Mouse (Mus musculus) c-Kit-positive CD71-negative TER-119-negative erythroid progenitor cells, embryonic 14.5 days (primary cell): ENCODE data around the gene Sec14l2.

ENCODE experiments used
- DNase-seq: peaks from one replicate; pipeline ENCODE4 v3.0.0-alpha.2; 2013; ENCODE audit warnings: low read depth

Sec14l2 gene

DNA sequence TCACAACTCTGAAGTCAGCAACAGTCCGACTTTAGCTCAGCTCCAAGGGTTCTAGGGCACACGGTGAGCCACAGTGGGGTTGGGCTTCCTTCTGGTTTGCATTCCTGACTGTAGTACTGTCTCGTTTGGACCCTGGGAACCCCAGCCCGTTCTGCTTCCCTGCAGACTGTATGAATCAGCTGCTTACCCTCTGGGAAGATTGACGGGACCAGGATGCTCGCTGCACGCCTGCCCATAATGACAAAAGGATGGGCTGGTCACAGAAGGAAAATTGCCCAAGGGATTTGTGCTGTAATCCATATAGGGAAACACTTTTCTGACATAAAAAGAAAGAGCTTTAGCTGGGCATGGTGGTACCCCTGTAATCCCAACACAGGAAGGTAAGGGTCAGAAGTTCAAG is 24.4 kb downstream of the Sec14l2 start:
- DNase-seq: no peak

DNA sequence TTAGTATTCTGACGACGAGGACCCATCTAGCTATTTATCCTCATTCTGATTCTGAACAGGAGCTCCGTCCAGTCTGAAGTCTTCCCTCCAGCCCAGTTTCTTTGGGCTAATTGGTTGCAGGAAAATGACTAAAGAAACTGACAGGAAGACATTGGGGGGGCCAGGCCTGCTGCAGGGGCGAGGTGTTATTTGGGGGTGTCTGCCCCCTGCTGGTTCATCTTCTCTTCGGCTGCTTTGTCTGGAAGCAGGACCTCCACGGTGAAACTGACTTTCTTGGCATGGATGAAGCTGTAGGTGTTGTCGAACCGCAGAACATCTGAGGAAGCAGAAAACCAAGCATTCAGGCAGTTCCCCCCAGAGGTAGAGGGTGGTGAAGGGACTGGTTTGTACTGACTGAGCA is 25.1 kb downstream of the Sec14l2 start:
- no peak for DNase-seq

DNA sequence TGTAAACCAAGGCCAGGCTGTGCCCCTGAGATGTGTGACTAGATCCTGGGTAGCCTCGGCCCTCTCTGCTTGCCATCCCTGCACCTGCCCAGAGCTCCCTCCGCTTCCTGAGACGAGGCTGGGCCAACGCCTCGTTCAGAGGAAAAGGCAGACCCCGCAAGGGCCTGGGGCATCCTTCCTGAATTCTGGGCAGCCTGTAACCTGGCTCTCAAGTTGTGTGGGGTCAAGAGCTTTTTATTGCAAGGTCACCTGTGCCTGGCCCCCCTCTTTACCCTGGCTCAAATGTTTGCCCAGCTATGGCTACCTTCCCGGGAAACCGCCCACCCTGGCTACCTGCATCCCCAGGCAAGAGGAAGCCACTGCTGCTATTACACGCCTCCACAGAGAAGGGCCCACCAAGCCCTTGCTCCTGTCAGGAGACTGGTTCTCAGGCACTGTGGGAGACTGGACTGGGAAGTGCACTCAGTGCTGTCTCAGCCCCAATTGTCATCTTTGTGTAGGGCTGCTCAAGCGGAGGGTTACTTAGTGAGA is 26.1 kb downstream of the Sec14l2 start:
- DNase-seq: no peak

DNA sequence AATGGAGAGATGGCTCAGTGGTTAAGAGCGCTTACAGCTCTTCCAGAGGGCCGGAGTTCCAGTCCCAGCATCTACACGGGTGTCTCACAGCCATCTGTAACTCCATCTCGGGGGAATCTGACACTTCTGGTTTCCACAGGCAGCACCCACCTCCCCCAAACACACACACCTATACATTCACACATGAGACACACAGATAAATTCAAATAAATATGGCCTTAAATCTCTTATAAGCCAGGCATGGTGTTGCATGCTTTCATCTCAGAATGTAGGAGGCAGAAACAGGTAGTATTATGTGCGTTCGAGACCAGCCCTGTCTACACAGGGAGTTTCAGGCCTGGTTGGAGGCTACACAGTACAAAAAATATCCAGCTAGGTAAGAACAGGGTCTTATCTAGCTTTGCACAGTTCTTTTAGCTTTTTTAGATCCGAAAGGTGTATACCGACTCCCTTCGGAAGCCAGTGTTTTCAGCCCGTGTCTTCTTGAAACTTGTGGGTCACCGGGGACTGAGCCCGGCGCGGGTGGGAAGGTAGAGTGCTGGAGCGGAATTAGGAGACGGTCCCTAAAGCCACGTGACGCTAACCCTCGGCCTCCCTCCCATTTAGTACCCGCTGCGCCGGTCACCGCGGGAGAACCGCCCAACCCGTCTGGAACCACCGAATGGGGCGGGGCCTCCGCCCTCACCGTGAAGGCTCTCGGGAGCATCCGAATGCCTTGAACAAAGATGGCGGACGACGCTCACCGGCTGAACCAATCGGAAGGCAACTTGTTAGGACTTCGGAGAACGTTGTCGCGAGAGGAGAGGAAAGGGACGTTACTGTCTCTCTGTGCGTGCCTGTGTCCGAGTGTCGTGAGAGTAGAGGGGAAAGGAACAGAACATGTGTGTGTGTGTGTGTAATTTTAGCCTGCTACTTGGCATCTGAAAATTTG is 26.9 kb downstream of the Sec14l2 start:
- DNase-seq: peak; percentile 98

DNA sequence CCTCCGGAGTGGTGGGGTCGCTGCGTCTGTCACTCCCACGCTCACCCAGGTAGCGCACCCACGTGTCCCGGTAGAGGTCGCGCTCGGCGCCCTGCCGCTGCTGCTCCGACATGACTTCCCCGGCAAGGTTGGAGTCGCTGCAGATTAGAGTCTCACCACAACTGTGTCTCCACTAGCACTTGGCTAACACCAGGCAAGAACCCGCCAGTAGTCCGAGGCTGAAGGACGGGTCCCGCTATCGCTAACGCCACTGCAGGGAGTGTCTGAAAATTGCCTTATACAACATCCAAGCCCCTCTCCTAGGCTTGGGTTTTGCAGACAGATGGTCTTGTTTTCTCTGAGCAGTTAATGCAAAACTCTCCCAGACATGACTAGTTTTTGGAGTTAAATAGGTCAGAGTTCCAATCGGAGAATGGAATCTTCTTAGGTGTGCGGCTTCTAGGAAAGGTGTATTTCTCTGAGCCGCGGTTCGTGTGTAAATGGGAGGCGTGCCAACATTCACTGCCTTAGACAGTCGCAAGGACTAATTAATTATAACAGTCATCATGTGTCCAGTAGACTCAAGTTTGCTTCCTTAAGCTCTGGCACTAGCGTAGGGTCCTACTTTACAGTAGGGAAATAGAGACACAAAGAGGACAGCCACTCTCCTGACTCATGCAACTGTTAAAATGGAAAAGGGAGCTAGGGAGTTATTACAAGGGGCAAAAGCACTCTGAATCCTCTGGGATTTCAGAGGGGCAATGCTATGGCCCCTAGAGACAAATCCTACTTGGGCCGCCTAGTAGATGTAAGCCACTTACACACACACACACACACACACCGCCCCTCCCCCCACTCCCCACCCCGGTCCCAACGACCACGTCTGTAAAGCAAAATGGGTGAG is 27.8 kb downstream of the Sec14l2 start, which contains the start of gene Mtfp1:
Gene Mtfp1, minus strand, starts transcription at position 275 of the 883 bp plus-strand sequence.
- peak; percentile 41 for DNase-seq

DNA sequence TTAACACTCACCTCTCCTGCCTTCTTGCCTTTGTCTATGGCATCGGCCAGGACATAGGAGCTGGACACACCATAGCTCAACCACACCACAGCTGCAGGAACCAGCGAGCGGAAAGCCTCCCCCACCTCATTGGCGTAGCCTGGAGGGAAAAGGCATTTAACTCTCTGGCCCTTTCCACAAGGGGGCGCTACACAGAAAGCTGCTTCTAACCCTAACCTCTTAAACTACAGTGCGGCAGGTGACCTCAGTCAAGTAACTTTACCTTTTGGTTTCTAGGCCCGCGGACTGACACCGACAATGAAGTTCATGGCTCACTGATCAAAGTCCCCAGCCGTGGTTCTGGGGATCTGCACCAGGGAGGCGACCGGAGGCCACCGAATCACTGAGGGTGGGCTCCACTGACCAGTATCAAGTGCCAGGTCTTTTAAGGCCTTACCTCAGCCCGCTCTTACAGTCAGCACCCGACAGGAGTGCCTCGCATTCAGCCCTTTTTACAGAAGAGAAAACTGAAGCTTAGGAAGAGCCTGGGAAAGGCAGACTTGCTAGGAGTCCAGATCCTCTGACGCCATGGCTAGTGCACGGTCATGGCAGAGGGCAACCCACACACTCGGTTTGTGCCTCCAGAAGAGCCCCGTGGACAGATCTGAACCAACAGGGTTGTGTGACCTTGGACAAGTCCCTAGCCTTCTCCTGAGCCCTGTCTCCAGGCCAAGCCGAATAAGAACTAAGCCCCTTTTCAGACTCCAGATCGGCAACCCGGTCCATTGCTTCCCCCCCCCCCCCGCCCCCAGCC is 28.6 kb downstream of the Sec14l2 start:
- peak; percentile 84 for DNase-seq

DNA sequence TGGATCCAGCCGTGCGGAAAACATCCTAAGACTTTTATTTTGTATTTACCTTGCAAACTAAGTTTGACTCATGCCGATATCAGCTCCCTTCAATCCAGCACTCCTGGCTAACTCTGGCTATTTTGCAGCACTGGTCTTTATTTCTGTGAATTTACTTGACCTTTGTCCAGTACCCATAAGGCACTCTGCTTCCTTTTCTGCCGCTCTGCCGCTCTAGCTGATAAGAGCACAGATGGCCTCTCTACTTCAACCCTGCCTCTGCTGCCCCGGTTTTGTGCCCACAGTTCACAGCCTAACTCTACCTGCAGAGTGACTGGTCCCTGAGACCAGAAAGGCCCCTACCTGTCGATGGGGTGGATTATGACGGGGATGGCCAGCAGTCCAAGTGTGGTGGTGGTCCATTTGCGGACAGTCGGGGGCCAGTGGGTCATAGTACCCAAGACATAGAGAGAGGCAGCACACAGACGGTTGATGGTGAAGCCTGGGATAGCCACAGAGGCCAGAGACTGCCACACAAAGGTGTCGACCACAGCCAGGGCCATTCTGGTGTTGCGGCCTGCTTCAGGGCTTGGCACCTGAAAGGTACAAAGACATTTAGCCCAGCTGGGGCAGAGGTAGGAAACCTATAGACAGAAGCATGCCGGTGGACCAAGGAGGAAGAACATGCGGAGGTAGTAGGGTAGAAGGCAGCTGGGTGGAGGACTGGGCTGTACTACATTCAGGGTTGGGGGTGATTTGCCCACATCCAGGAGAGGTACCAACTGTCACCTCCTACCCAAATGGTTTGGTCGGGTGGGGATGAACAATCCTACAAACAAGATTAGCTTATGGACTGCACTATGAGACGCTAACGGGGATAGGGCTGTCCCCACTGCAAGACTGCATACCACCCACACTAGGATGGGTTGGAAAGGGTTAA is 29.5 kb downstream of the Sec14l2 start:
- no peak for DNase-seq

DNA sequence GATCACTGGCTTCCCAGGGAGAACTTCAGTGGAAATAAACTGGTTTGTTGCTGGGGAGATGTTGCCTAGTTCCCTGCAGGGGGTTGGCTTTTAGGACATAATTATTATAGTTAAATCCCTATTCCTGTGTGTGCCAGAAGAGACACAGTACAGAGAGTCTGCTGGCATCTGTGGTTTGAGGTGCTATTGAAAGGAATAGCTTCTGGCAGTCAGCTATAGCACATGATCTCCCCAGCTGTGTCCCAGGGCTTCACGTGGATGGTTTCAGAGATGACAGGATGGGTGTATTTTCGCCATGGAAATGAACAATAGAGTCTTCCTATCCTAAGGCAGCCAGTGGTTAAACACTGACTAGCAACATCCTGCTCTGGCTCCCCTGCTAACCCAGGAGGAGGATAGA is 35.9 kb downstream of the Sec14l2 start:
- DNase-seq: no peak

DNA sequence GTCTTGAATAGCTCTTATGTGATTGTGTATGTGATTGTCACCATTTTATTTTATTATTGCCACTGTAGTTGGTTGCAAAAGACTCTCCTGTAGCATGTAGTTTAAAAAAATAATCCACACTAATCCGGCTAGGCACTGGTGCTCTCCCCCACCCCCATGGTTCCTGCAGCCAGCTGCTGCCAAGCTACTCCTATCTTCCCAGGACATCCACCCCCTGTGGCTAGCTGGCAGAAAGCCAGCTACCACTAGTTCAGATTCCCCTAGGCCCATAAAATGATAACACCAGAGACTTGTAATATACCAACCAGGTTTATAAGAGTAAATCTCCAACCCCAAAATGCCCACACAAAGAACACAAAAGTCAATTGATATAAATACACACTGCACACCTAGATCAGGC is 37.0 kb downstream of the Sec14l2 start:
- DNase-seq: no peak

DNA sequence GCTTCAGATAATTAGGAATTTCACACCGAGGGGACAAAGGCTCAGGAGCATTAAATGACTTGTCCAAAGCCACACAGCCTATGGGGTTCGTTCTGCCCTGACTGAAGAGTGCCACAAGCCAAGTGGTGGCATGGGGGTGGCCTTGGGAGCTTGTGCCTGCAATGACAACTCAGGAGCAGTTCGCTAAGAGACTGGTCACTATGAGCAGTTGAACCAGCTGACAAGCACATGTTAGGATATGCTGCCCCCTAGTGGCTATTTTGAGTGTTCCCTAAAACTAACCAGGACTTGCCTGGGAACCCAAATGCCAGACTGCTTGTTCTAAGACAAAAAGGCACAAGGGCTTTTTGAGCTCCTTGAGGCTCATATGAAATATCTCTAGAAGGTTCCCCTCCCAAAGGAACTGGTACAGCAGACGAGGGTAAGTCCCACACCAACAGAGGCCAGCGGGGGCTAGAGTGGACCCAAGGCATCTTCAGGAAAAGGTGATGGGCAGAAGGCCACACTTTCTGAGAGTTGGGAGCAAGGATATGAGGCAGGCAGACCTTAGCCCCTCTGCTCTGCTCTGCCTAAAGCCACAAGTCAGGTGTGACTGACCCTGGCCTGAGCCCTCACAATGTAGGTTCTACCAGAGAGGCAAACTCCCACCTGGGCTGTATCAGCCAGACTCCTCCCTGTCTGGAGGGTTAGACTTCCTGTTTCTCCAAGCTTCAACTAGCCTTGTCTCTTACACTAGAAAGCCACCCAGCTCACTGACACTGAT is 39.7 kb downstream of the Sec14l2 start:
- peak; percentile 55 for DNase-seq

DNA sequence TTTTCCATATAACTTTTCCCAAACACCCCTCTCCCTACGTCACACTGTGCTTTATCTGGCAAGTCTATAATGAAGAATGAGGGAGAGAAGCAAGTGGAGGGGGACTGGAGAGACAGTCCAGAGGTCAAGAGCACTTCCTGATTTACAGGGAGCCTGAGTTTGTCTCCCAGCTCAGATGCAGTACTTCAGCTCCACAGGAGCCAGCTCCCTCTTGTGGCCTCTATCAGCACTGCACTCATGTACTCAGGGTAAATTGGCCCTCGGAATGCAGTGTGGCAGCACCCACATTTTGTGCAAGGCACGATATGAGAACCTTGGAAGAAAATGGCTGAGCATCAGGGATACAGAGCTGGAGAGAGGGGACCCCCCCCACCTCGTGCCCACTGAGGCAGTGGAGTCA is 43.0 kb downstream of the Sec14l2 start:
- DNase-seq: peak; percentile 65

DNA sequence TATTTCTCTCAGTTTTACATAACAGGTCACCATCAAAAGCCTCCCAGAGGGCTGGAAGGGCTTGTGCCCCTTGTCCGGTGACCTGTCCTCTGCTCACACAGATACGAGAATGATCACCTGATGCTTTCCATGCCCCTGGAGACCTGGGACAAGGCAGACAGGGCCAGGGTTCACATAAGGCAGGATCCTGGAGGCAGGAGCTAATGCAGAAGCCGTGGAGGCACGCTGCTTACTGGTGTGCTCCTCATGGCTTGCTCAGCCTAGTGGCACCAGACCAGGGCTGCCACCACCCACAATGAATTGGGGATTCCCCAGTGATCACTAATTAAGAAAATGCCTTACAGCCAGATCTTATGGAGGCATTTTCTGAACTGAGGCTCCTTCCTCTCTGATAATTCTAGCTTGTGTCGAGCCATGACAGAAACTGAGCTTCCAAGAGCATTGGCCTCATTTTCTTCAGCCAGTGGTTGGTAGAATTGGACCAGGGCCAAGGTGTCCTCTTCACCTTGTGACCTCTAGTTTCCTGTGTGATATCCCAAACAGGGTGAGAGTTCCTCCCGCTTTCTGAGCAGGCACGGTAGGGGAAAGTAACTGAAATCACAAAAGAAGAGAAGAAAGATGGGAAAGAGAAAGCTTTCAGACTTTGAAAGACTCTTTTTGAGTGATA is 44.8 kb downstream of the Sec14l2 start:
- no peak for DNase-seq

DNA sequence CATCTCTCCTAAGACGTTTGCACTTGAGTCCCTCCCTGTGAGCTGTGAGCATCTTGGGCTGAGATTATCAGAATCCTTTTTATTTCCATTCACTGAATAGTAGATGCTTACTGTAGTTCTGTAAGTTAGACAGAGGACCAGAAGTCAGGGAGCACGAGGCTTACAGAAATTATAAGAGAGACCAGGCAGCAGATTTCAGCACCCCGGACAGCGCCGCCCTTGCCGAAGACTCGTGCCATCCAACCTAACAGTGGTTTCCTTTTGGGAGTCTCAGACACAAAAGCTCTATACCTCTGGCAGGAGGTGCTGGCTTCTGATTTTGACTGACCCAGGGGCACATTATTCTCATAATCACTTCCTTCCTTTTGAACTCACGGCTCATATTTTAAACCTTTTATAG is 46.6 kb downstream of the Sec14l2 start:
- DNase-seq: peak; percentile 64

DNA sequence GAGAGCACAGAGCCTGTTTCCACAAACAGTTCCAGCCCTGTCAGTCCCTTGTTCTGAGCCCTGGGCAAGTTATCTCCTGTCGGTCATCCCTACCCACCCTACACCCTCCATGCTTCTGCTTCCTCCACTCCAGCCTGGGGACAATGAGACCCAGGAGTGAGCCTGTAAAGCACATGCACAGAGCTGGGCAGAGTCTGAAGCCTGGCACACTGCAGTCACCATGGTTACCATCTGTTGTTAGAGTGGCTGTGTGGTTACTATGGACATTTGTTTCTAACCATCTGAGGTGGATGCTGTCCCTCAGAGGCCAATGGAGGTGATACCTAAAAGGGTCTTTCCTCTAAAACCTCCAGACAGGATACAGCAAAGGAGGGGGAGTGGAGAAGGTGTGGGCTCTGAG is 53.6 kb downstream of the Sec14l2 start:
- no peak for DNase-seq

DNA sequence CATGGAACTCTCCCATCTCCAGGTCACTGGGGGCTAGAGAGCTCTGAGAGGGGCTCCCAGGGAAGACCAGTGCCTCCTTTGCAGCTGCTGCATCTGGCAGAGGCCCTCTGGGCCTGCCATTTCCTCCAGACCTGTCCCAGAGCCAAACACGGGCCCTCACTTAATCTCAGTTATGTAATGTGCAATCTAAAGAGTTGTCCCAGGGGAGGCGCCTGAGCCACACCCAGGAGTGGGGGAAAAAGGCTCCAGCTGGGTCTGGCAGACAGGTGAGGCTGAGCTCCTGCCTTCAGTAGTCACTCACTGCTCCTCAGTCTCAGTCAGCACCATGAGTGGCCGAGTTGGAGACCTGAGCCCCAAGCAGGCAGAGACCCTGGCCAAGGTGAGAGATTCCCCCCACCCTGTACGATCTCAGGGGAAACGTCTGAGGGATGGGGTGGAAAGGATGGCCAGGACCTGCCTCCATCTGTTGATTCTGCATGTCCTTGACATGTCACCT is 58.5 kb downstream of the Sec14l2 start, which contains the start of gene Sec14l3:
Gene Sec14l3, plus strand, starts transcription at position 215 of the 496 bp plus-strand sequence.
- DNase-seq: no peak

DNA sequence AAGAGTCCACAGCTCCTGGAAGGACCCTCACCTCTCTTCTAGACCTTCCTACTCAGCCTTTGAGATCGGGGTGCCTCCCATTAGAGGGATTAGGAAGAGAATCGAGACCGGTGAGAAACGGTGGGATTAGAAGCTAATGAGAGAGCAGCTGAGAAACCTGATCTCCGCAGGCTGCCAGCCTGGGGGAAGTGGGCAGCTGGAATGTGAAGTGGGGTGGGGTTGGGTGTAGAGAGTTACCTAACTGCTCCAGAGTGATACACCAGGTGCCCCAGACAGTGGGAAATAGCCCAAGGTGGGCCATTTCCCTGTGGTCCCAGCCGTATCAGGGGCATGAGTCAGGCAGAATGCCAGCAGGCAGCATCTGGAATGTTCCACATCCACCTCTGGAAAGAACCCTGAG is 60.2 kb downstream of the Sec14l2 start:
- no peak for DNase-seq

DNA sequence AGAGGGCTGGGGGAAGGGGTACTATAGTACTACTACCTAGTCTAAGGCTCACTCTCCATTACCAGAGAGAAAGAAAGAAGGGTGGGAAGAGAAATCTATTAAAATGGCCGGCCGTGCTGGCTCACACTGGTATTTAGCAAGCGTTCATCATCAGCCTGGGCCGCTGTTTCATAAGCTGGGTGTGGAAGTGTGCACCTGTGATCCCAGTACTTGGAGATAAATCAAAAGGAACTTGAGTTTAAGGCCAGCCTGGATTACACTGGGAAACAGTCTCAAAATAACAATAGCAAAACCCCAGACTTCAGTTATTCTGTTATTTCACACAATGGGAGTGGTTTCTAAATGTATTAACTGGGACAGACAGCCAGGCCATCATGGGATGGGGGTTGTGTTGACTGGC is 60.7 kb downstream of the Sec14l2 start:
- no peak for DNase-seq

DNA sequence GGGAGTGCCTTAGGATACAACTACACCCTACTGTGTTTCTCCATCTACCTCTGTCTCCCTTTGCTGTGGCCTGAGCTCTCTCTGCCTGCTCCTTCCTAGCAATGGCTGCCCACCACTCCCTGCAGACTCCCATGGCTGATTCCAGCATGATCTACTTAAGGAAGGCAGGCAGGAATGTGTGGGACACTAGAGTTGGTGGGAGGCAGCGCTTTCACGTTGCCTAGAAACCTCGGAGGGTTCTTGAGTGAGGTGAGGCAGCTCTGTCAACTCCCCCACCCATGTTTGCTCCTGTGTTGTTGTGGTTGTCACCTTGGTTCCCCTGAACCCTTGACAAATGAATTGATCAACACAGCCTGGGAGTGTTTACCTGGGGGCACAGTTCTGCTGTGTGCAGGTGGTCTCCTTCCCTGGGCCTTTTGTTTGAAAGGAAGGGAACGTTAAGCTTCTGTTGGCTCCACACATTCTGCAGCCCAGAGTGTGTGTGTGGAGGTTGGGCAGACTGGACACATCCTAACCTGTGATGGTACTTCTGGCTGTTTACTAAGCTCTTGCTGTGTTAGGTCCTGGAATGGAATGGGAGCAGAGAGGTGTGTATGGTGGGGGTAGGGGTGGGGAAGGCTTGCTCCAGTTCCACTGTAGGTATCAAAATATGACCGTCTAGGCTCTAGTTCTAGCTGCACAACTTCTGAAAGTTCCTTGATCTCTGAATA is 62.2 kb downstream of the Sec14l2 start:
- DNase-seq: no peak
